Mouse (Mus musculus): Measurements from ENCODE around the gene Ell2.

GRCm38 (mm10) chr13:75741119-75741518 lies 34.6 kb downstream of the Ell2 start:
- no peak for TF ChIP-seq CTCF (IDR thresholded peaks at IDR 0.05; ENCODE audit: insufficient read depth, low read length)
- TF ChIP-seq POLR2A (IDR thresholded peaks at IDR 0.05; ENCODE audit: borderline replicate concordance, extremely low read depth, low read depth, low read length) = no peak

Measured in lung, adult 2 months (tissue).